ENCODE assay signal across 8 mouse cellular contexts in genomic region chr1:171345225-171346094, GRCm38 (mm10). TPM values are rescaled to one million over a fixed set of nuclear protein-coding genes. Genes with fewer than 3 reads are reported as not detected.
A peak's percentile ranks its signal among the peaks of the same experiment; 100 is the strongest.
DNase-seq lines count a peak whose midpoint lies in the region; ATAC-seq and TF ChIP-seq lines count a peak whose summit lies in the region.

Gene Nit1 (minus strand): TSS chr1:171345646.
Gene Pfdn2 (plus strand): TSS chr1:171345670.

- H3K9me3 ChIP-seq in forebrain, postnatal 0 days (ENCODE audit: low read length) = peaks cover 7% of the 10 kb centered on the region; the same call in 1 of the 2 replicates
- 0 out of 2 replicates have a peak, but pooled peaks cover 2% of the 10 kb centered on the region for H3K9me3 ChIP-seq in lung, embryonic 14.5 days (ENCODE audit: low read depth, low read length)

- peak within 1 kb of the TSS; percentile 23; the same call in 1 of the 2 replicates for H3K27ac ChIP-seq in cerebellum, adult 2 months (ENCODE audit: insufficient read depth, low read length)
- peak within 1 kb of the TSS; percentile 69 for H3K27ac ChIP-seq in forebrain, postnatal 0 days (ENCODE audit: low read depth, low read length)
- H3K27ac ChIP-seq in layer of hippocampus, adult 2 months = peak within 1 kb of the TSS; percentile 86
- peak within 1 kb of the TSS; percentile 68 for H3K27ac ChIP-seq in lung, embryonic 14.5 days (ENCODE audit: low read depth)

- H3K4me1 ChIP-seq in cerebellum, adult 2 months (ENCODE audit: control insufficient read depth, insufficient read depth, low read length) = peaks cover 6% of the 10 kb centered on the region
- peaks cover 16% of the 10 kb centered on the region for H3K4me1 ChIP-seq in forebrain, postnatal 0 days (ENCODE audit: insufficient read depth)
- 0 out of 2 replicates have a peak, but pooled peaks cover 3% of the 10 kb centered on the region for H3K4me1 ChIP-seq in lung, embryonic 14.5 days (ENCODE audit: insufficient read depth)

- peak within 1 kb of the TSS; percentile 77 for H3K9ac ChIP-seq in forebrain, postnatal 0 days
- peak within 1 kb of the TSS; percentile 81 for H3K9ac ChIP-seq in lung, embryonic 14.5 days

- peak; percentile 98 for ATAC-seq in forebrain, postnatal 0 days
- peak; percentile 94 for ATAC-seq in lung, embryonic 14.5 days (ENCODE audit: insufficient read depth)
- ATAC-seq in neutrophil, adult 5-6 weeks (ENCODE audit: extremely low read depth, insufficient number of reproducible peaks, low FRiP score, poor library complexity, severe bottlenecking) = peak; percentile 97

- no peak for TF ChIP-seq CTCF in cerebellum, adult 2 months (IDR thresholded peaks at IDR 0.05; ENCODE audit: borderline replicate concordance, insufficient read depth, low read depth, low read length)
- TF ChIP-seq CTCF in forebrain, postnatal 0 days (IDR thresholded peaks at IDR 0.05; ENCODE audit: low read depth) = no peak
- TF ChIP-seq CTCF in layer of hippocampus, adult 2 months (conservative IDR thresholded peaks at IDR 0.05) = no peak
- no peak for TF ChIP-seq CTCF in lung, embryonic 14.5 days (IDR thresholded peaks at IDR 0.05; ENCODE audit: low read depth)

- intact Hi-C loops in heart, postnatal 36 days (cut with DNase I) = loop anchor here (1.0 kb wide), 1 partner anchor 15 kb away; no protein-coding TSS in a partner anchor

- DNase-seq in MEL-GATA-1-ER (ENCODE audit: extremely low read depth, low read depth) = peak; percentile 73
- DNase-seq in cerebellum, adult 2 months = peak; percentile 91 to 92
- DNase-seq in forebrain, postnatal 0 days = peak; percentile 94
- DNase-seq in heart, postnatal 36 days = peak; percentile 88 to 91
- DNase-seq in layer of hippocampus, adult 2 months (ENCODE audit: low spot score in 2 of 2) = peak; percentile 91 to 94
- peak; percentile 96 for DNase-seq in lung, embryonic 14.5 days
- DNase-seq in testis, postnatal 14 days (ENCODE audit: low spot score) = peak; percentile 93

- peak; percentile 82 for TF ChIP-seq POLR2A in cerebellum, adult 2 months (IDR thresholded peaks at IDR 0.05; ENCODE audit: borderline replicate concordance, insufficient read depth, low read length)

- H3K27me3 ChIP-seq in cerebellum, adult 2 months (ENCODE audit: control insufficient read depth, insufficient read depth, low read length) = no peaks in the 10 kb centered on the region
- H3K27me3 ChIP-seq in forebrain, postnatal 0 days (ENCODE audit: insufficient read depth, low read length) = no peaks in the 10 kb centered on the region
- H3K27me3 ChIP-seq in lung, embryonic 14.5 days (ENCODE audit: insufficient read depth, low read length) = no peaks in the 10 kb centered on the region

- H3K36me3 ChIP-seq in forebrain, postnatal 0 days (ENCODE audit: insufficient read depth) = peaks cover 33% of the 10 kb centered on the region
- H3K36me3 ChIP-seq in lung, embryonic 14.5 days (ENCODE audit: insufficient read depth) = peaks cover 33% of the 10 kb centered on the region

- peak within 1 kb of the TSS; percentile 74 for H3K4me3 ChIP-seq in cerebellum, adult 2 months (replicated peaks; ENCODE audit: insufficient read depth, low read depth, low read length)
- peak within 1 kb of the TSS; percentile 93 for H3K4me3 ChIP-seq in forebrain, postnatal 0 days (ENCODE audit: low read depth, low read length)
- H3K4me3 ChIP-seq in layer of hippocampus, adult 2 months = peak within 1 kb of the TSS; percentile 96
- H3K4me3 ChIP-seq in lung, embryonic 14.5 days (ENCODE audit: low read depth, low read length) = peak within 1 kb of the TSS; percentile 87

- peak within 1 kb of the TSS; percentile 68 for H3K4me2 ChIP-seq in forebrain, postnatal 0 days (ENCODE audit: low read depth)
- H3K4me2 ChIP-seq in lung, embryonic 14.5 days = peak within 1 kb of the TSS; percentile 86

- under 1% methylated on average over 53 of the region's 53 CpGs for WGBS in cerebellum, adult 2 months
- WGBS in forebrain, postnatal 0 days = 1% methylated on average over 52 of the region's 53 CpGs
- under 1% methylated on average over 53 of the region's 53 CpGs for WGBS in lung, embryonic 14.5 days

RNA-seq across cellular contexts. Expression of gene Nit1, which starts in this region (rescaled TPM):
- polyA plus RNA-seq in cerebellum, adult 2 months (2012; rRNA removed) = 68.2 TPM in 2 replicates
- total RNA-seq in forebrain, postnatal 0 days (2014; rRNA removed) = 44.9 and 47.6 TPM in 2 replicates
- 42.1 and 48.1 TPM in 2 replicates for polyA plus RNA-seq in forebrain, postnatal 0 days (2015; fragmentation: Nextera tagmentation; extraction: Ambion mirVana)
- total RNA-seq in heart, postnatal 36 days (2021) = 10 to 100 TPM; 27.7 to 28.4 TPM
- total RNA-seq in layer of hippocampus, adult 2 months (2021) = 10 to 100 TPM; 42.8 to 45.9 TPM
- polyA plus RNA-seq in lung, embryonic 14.5 days (2014; fragmentation: Nextera tagmentation; extraction: Ambion mirVana) = 27.5 and 30.1 TPM in 2 replicates
- total RNA-seq in neutrophil, adult 5-6 weeks (2017) = 27.2 and 33.0 TPM in 2 replicates

RNA-seq across cellular contexts. Expression of gene Pfdn2, which starts in this region (rescaled TPM):
- polyA plus RNA-seq in cerebellum, adult 2 months (2012; rRNA removed) = 129 and 135 TPM in 2 replicates
- total RNA-seq in forebrain, postnatal 0 days (2014; rRNA removed) = 18.2 and 27.0 TPM in 2 replicates
- 143 and 146 TPM in 2 replicates for polyA plus RNA-seq in forebrain, postnatal 0 days (2015; fragmentation: Nextera tagmentation; extraction: Ambion mirVana)
- 10 to 100 TPM; 79.4 to 95.6 TPM for total RNA-seq in heart, postnatal 36 days (2021)
- total RNA-seq in layer of hippocampus, adult 2 months (2021) = 100 to 1,000 TPM; 154 to 163 TPM
- polyA plus RNA-seq in lung, embryonic 14.5 days (2014; fragmentation: Nextera tagmentation; extraction: Ambion mirVana) = 40.0 and 44.5 TPM in 2 replicates
- total RNA-seq in neutrophil, adult 5-6 weeks (2017) = 13.1 and 18.7 TPM in 2 replicates

Comparison
In these comparisons a context has a peak if more than half of its experiments do, and no peak if none do; other contexts are left out.
1. Peak in every context shown above with its lines: DNase-seq, ATAC-seq, H3K4me3 ChIP-seq and H3K27ac ChIP-seq.
2. H3K27ac ChIP-seq: peak in every context shown above with its lines; median percentile 86 in layer of hippocampus, adult 2 months; 69 in forebrain, postnatal 0 days; 68 in lung, embryonic 14.5 days; 23 in cerebellum, adult 2 months.